Mouse (Mus musculus): ENCODE data around the gene Gm20388. TPM values are rescaled to one million over a fixed set of nuclear protein-coding genes. Genes with fewer than 3 reads are reported as not detected.

Gene Gm20388
- polyA plus RNA-seq, 1 experiment from 2014 or later: not detected

DNA sequence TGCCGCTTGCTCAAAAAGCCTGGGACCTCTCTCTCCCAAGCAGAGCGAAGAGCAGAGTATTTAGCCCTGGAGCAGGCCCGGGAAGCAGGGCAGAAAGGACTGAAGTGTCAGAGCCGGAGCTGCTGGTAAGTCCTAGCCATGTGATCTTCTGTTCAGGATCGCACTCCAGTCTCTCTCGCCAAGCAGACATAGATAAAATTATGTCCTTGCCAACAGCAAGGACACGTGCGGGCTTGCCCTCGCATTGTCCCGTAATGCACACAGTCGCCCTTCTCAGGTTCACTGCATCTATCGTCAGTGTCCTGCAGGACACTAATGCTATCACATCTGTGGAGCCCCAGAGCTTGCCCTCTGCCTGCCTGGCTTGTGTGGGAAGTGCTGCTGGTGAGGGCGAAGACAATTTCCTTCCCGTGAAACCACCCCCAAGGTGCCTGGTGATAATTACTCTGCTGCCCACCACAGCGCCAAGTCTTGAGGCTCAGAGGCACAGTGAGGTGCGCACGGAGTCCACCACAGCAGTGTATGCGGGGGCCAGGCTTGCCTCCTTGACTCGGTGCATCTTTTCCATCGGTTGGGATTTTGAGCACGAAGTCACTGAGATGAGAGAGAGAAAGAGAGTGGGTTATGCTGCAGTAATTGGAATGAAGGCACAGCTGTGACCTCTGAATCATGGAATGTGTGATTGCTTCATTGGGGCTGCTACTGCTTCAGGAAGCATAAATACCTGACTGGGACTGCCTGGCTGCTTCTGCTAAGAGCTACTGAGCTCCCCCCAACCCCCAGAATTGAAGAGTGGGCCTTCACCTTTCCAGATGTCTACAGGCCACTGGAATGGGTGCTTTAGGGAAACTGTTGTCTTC lies 4170.1 kb downstream of the Gm20388 start:
- no peak overlapping the region for H3K4me2 ChIP-seq (replicated peaks)
- H3K27me3 ChIP-seq: no peaks in the 10 kb centered on the region
- no peak overlapping the region for H3K9ac ChIP-seq (replicated peaks)
- WGBS: 84% methylated on average over 21 of the region's 21 CpGs
- H3K4me1 ChIP-seq: peaks cover 10% of the 10 kb centered on the region; the same call in 1 of the 2 replicates
- H3K9me3 ChIP-seq: no peaks in the 10 kb centered on the region
- H3K4me3 ChIP-seq: no peak overlapping the region
- no peak overlapping the region for H3K27ac ChIP-seq (replicated peaks)
- no peaks in the 10 kb centered on the region for H3K36me3 ChIP-seq
- no peak for ATAC-seq (replicated peaks)

DNA sequence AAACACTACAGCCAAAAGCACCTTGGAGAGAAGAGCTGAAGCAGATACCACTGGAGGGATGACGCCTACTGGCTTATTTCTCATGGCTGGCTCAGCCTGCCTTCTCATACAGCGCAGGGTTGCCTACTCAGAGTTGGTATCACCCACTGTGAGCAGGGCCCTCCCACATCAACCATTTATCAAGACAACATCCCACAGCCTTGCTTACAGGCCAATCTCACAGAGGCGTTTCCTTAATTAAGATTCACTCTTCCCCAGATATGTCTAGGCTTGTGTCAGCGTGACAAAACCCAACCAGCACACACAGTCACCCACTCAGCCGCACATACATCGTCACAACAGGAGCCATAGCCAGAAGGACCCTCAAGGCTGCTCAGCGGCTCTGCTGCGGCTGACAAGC lies 4172.0 kb downstream of the Gm20388 start:
- H3K4me1 ChIP-seq: no peaks in the 10 kb centered on the region
- no peak overlapping the region for H3K4me2 ChIP-seq (replicated peaks)
- no peak overlapping the region for H3K9ac ChIP-seq (replicated peaks)
- H3K27ac ChIP-seq (replicated peaks): no peak overlapping the region
- H3K27me3 ChIP-seq: no peaks in the 10 kb centered on the region
- no peaks in the 10 kb centered on the region for H3K36me3 ChIP-seq
- no peaks in the 10 kb centered on the region for H3K9me3 ChIP-seq
- no peak for ATAC-seq (replicated peaks)
- no peak overlapping the region for H3K4me3 ChIP-seq
- 91% methylated on average over 8 of the region's 8 CpGs for WGBS

DNA sequence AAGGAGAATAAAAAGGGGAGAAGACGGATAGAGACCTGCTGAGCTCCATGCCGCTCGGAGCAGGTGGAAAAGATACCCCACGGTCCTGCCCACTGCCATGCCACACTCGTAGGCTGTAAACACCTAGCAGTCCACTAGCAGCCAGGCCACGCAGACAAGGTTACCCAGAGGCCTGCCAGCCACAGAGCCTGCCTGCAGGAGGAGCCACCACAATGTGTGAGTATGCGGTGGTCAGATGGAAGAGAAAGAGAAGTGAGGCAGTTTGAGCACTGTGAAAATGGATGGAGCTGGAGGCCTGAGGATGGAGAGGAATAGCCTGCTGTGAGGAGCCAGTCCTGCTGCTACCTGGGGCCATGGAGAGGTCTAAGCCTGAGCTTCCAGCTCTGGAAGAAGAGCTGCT lies 4173.0 kb downstream of the Gm20388 start:
- ATAC-seq (replicated peaks): no peak
- Histone ChIP-seq H3K4me2 (replicated peaks) (no peak overlapping the region), H3K4me3 (no peak overlapping the region), H3K4me1 (no peaks in the 10 kb centered on the region), H3K9me3 (no peaks in the 10 kb centered on the region), H3K27me3 (no peaks in the 10 kb centered on the region), H3K36me3 (no peaks in the 10 kb centered on the region), H3K27ac (replicated peaks) (no peak overlapping the region), H3K9ac (replicated peaks) (no peak overlapping the region)
- 80% methylated on average over 7 of the region's 7 CpGs for WGBS

DNA sequence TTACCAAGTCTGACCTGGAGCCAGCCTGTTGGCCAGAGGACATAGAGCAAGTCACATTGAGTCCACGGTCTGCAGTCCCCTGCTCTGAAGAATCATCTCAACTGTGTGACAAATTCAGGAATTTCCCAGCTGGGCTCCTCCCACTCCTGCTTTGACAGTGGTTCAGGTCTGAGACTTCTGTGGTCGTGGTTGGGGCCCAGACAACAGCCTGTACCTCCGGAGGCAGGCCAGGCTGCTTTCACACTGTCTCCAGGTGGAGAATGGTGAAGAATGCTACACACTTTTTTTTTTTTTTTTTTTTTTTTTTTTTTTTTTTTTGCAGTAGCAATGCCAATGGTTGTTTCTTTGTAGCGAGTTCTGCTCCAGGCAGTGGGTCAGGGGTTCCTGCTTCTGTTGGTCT lies 4175.0 kb downstream of the Gm20388 start:
- Histone ChIP-seq H3K9ac (replicated peaks) (no peak overlapping the region), H3K4me1 (no peaks in the 10 kb centered on the region), H3K9me3 (no peaks in the 10 kb centered on the region), H3K27ac (replicated peaks) (no peak overlapping the region), H3K27me3 (no peaks in the 10 kb centered on the region), H3K36me3 (no peaks in the 10 kb centered on the region), H3K4me3 (no peak overlapping the region), H3K4me2 (replicated peaks) (no peak overlapping the region)
- no peak for ATAC-seq (replicated peaks)
- 71% methylated on average over 4 of the region's 4 CpGs for WGBS

DNA sequence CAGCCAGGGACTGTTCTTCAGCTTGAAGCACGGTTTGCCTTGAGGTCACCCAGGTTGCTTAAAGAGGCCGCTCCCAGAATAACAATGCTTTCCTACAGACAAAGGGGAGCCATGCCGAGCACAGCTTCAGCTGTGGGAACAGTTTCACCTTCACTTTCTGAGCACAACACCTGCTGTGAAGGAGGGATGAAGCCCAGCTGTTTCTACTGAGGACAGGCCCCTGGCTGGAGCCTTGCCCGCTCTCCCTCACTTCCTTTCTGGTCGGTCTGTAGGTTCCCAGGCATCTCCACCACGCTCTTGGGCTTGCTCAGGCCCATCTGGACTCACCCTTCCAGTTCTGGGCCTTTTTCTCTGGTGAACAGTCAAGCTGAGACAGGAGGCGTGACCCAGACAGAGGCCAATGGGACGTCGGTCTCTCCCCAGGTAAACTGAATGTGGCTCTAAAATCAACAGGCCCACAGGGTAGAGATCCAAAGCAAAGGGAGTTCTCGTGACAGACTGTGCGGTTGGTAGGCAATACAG lies 4177.5 kb downstream of the Gm20388 start:
- Histone ChIP-seq H3K9ac (replicated peaks) (no peak overlapping the region), H3K27me3 (no peaks in the 10 kb centered on the region), H3K36me3 (no peaks in the 10 kb centered on the region), H3K9me3 (no peaks in the 10 kb centered on the region), H3K4me3 (no peak overlapping the region), H3K4me2 (replicated peaks) (no peak overlapping the region), H3K4me1 (no peaks in the 10 kb centered on the region), H3K27ac (replicated peaks) (no peak overlapping the region)
- WGBS: 45% methylated on average over 11 of the region's 11 CpGs
- no peak for ATAC-seq (replicated peaks)

DNA sequence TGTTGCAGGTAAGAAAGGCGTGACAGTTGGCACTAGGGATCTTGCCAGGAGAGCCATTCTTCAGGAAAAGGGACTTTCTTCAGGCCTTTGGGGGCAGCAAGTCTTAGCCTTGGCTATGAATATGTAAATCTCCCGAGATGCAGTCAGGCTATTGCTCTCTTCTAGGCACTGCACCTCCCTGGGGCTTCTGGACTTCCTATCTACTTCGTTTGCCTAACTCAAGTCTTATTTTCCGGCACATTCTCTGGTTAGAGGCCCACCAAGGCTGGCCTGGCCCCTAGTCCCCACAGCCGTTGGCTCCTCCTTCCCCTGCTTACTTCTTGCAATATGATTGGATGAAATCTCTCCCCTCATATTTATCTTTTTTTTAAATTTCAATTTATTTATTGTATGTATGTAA lies 4178.4 kb downstream of the Gm20388 start:
- Histone ChIP-seq H3K27ac (replicated peaks) (no peak overlapping the region), H3K9ac (replicated peaks) (no peak overlapping the region), H3K4me3 (no peak overlapping the region), H3K27me3 (no peaks in the 10 kb centered on the region), H3K4me2 (replicated peaks) (no peak overlapping the region), H3K9me3 (no peaks in the 10 kb centered on the region), H3K36me3 (no peaks in the 10 kb centered on the region), H3K4me1 (no peaks in the 10 kb centered on the region)
- ATAC-seq (replicated peaks): no peak
- 83% methylated on average over 5 of the region's 5 CpGs for WGBS

DNA sequence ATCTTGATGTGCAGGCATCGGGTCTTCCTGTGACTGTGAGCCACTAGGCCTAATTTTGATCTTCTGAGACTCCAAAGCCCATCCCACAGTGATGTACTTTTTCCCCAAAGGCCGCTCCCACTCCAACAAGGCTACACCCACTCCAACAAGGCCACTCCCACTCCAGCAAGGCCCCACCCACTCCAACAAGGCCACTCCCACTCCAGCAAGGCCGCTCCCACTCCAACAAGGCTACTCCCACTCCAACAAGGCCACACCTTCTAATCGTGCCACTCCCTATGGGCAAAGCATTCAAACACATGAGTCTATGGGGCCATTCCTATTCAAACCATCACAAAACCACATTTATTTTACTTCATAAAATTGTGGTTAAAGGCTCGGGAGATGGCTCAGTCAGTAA lies 4179.8 kb downstream of the Gm20388 start:
- Histone ChIP-seq H3K36me3 (no peaks in the 10 kb centered on the region), H3K4me1 (no peaks in the 10 kb centered on the region), H3K27me3 (no peaks in the 10 kb centered on the region), H3K9me3 (no peaks in the 10 kb centered on the region), H3K9ac (replicated peaks) (no peak overlapping the region), H3K27ac (replicated peaks) (no peak overlapping the region), H3K4me2 (replicated peaks) (no peak overlapping the region), H3K4me3 (no peak overlapping the region)
- 91% methylated on average over 5 of the region's 5 CpGs for WGBS
- no peak for ATAC-seq (replicated peaks)

DNA sequence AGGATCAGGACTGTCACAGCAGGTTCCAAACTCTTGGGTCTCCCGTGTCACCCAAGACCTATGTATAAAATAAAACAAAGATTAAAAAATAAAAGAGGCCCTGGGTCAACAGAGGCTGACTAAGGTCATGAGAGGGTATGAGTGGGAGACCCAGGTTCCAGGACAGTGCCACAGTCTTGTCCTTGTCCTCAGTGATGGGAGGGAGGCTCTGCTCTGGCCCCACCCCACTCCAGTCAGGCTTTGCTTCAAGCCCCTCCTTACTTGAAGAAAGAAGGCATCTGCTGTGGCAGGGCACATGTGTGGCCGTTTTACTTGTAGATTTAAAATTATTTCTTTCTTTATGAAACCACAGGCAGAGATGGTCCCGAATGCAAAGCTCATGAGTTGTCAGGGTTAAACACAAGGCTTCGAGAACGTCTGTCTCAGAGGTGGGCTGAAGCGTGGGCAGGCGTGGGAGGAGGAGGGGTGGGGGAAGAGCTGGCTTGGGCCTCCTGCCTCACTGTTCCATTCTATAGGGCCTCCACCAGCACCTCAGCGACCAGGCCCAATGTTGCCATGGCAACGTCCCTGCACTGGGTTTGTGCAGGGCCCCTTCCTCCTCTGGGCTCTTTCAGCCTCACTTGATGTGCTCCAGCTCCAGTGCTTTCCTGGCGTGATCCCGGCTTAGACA lies 4188.4 kb downstream of the Gm20388 start:
- Histone ChIP-seq H3K27ac (replicated peaks) (no peak overlapping the region; the same call in 1 of the 2 replicates), H3K27me3 (no peaks in the 10 kb centered on the region), H3K9me3 (no peaks in the 10 kb centered on the region), H3K9ac (replicated peaks) (no peak overlapping the region), H3K36me3 (no peaks in the 10 kb centered on the region), H3K4me2 (replicated peaks) (no peak overlapping the region), H3K4me1 (peaks cover 10% of the 10 kb centered on the region), H3K4me3 (no peak overlapping the region)
- peak; percentile 89 for ATAC-seq (replicated peaks)
- 8% methylated on average over 11 of the region's 11 CpGs for WGBS

DNA sequence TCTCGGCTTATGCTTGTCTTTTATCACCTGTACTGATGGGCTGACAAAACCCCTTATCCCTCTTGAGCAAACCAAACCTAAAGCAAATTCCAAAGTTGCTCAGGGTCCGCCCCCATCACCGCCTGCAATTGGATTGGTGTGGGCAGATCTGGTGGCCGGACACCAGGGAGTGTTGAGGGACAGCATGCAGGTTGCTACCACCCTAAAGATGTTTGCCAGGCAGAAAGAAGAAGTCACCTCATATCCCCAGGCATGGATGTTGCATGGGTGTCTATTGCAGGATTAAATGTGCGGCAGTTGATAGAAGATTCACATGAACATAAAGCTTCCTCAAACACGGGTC lies 4189.0 kb downstream of the Gm20388 start:
- Histone ChIP-seq H3K4me3 (no peak overlapping the region), H3K4me1 (peaks cover 10% of the 10 kb centered on the region), H3K9me3 (no peaks in the 10 kb centered on the region), H3K4me2 (replicated peaks) (no peak overlapping the region), H3K9ac (replicated peaks) (no peak overlapping the region), H3K27ac (replicated peaks) (no peak overlapping the region), H3K27me3 (no peaks in the 10 kb centered on the region), H3K36me3 (no peaks in the 10 kb centered on the region)
- ATAC-seq (replicated peaks): no peak
- 60% methylated on average over 6 of the region's 6 CpGs for WGBS

DNA sequence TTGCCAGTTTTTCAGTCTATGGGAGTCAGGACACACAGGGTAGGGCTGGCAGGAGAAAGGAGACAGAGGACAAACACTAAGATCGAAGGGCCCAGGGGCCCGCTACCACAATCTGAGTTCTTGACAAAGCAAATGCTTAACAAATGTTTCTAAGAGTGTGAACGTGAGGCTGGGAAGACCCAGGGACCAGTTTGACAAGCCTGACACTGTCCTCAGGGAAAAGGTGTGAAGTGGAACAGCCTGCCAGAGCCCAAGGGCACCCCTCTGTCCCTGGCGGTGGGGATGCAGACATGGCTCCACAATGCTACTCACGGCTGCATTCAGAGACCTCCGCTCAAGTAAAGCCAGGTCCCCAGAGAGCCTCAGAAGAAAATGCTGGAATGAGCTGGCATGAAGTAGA lies 4195.2 kb downstream of the Gm20388 start:
- Histone ChIP-seq H3K9ac (replicated peaks) (no peak overlapping the region), H3K4me1 (no peaks in the 10 kb centered on the region), H3K27ac (replicated peaks) (no peak overlapping the region), H3K27me3 (no peaks in the 10 kb centered on the region), H3K36me3 (no peaks in the 10 kb centered on the region), H3K9me3 (no peaks in the 10 kb centered on the region), H3K4me3 (no peak overlapping the region), H3K4me2 (replicated peaks) (no peak overlapping the region)
- no peak for ATAC-seq (replicated peaks)
- 68% methylated on average over 6 of the region's 6 CpGs for WGBS

DNA sequence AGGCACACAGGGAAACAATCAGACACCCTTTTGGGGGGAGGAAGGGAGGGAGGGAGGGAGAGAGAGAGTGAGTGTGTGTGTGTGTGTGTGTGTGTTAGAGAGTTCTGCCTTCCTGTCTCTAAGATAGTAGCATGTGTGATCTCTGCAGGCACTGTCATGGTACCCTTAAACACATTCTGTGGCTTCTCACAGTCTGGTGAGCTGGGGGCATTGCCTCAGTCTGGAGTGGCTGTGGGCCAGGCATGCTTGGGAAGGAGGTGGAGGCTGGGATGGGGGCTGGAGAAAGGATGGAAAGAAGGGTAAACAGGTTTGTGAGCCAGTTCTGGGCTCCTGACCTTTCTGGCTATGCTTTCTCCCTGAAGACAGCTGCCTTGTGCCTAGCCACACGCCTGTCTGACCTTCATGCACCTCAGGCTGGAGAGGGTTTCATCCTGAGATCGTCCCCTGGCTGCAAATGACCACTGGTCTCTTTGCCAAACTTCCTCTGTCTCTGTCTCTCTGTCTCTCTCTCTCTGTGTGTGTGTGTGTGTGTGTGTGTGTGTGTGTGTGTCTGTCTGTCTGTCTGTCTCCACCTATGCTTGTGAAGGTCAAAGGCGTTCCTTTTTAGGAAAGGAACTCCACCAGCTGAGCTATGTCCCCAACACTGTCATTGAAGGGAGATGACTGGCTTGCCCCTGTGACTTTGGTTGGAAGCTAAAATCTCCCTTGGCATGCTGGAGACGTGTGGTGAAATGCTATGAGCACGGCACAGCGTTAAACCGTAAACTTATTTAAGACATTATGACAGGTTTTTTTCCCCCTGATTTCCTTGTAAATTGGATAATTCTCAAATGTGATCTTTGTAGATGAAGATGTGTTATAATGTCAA lies 4195.9 kb downstream of the Gm20388 start:
- WGBS: 82% methylated on average over 7 of the region's 7 CpGs

DNA sequence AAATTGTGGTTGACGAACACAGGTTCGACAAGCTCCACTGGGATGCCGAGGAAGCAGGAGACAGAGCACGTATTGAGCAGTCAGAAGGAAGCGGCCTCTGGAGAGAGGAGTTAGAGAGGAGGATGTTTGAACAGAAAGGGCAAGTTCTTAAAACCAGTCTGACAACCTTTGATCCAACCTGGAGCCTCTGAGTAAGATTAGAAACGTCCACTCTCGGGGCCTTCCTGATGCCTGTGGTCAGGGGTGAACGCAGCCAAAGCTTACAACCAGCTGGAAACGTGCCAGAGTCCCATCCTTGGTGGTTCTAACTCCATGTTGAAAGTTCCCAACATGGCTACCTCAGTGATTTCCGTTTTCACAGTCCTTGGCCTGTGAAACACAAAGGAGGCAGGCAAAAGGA lies 4202.5 kb downstream of the Gm20388 start:
- Histone ChIP-seq H3K4me2 (replicated peaks) (no peak overlapping the region), H3K27ac (replicated peaks) (no peak overlapping the region), H3K27me3 (no peaks in the 10 kb centered on the region), H3K4me1 (no peaks in the 10 kb centered on the region), H3K9ac (replicated peaks) (no peak overlapping the region), H3K9me3 (no peaks in the 10 kb centered on the region), H3K36me3 (no peaks in the 10 kb centered on the region), H3K4me3 (no peak overlapping the region)
- 79% methylated on average over 10 of the region's 10 CpGs for WGBS
- no peak for ATAC-seq (replicated peaks)

More for the DNA sequence above, 4195.9 kb downstream of the Gm20388 start:
- ATAC-seq (replicated peaks): no peak
- H3K9me3 ChIP-seq: no peaks in the 10 kb centered on the region
- H3K4me1 ChIP-seq: no peaks in the 10 kb centered on the region
- no peak overlapping the region for H3K9ac ChIP-seq (replicated peaks)
- H3K27me3 ChIP-seq: no peaks in the 10 kb centered on the region
- H3K27ac ChIP-seq (replicated peaks): no peak overlapping the region
- H3K4me2 ChIP-seq (replicated peaks): no peak overlapping the region
- no peaks in the 10 kb centered on the region for H3K36me3 ChIP-seq
- no peak overlapping the region for H3K4me3 ChIP-seq

All from forebrain, embryonic 15.5 days (tissue).